Mouse (Mus musculus) adrenal gland, adult 2 months (tissue): ENCODE measurements around the gene Slc25a28. TPM values are rescaled to one million over a fixed set of nuclear protein-coding genes. Genes with fewer than 3 reads are reported as not detected.

Experiments used
- DNase-seq: peaks from one replicate; pipeline ENCODE4 v3.0.0; 2021
- microRNA-seq, 2 experiments: library from miRNA; unstranded; fragments of <30 nt; microRNA quantifications; one replicate each; pipeline ENCODE4 v1.2.0; 2021
- polyA plus RNA-seq: library from polyadenylated mRNA; depleted of rRNA; stranded (reverse); fragments of >200 nt; gene quantifications from 2 replicates; pipeline ENCODE4 v1.2.3, GENCODE M21; 2012; rRNA removed
- total RNA-seq, 2 experiments: library from RNA; stranded (reverse); gene quantifications; 2 replicates each; pipeline ENCODE4 v1.2.3; 2021

Slc25a28 gene
- total and polyA plus RNA-seq, 3 experiments: 62.3 to 111 (median 73.1) TPM

DNA sequence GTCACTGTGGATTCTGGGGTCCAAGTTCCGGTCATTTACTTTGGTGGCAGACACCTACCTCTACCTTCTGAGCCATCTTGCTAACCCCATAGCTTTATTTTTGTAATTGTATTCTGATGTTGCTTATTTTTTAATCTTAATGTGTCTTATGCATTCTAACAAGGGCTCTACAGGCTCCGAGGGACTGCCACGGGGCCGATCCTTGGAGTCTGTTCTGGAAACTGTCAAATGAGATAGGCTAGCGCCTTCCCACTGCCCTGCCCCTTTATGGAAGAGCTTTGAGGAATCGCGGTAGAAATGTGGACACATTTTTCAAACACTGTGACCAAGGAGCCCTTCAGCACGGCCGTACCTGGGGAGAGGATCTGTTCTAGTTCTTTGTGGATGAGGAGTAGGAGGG is 31.8 kb downstream of the Slc25a28 start:
- DNase-seq: no peak

DNA sequence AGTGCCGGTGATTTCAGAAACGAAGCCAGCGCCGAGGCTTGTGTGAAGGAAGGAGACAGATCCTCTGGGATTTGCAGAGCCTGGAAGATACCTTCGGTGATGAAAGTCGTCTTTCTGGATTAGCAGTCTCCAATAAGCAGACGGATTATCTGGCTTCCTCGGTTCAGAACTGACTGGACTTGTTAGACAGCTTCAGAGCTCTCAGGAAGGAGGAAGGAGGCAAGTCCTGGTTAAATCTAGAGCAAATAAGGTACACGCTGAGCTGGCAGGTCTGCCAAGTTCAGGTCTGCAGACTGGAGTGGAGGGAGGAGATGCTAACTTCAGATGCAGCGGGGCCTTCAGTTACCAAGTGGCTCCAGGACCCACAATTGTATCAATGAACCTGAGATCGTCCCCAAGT is 32.8 kb downstream of the Slc25a28 start:
- no peak for DNase-seq

DNA sequence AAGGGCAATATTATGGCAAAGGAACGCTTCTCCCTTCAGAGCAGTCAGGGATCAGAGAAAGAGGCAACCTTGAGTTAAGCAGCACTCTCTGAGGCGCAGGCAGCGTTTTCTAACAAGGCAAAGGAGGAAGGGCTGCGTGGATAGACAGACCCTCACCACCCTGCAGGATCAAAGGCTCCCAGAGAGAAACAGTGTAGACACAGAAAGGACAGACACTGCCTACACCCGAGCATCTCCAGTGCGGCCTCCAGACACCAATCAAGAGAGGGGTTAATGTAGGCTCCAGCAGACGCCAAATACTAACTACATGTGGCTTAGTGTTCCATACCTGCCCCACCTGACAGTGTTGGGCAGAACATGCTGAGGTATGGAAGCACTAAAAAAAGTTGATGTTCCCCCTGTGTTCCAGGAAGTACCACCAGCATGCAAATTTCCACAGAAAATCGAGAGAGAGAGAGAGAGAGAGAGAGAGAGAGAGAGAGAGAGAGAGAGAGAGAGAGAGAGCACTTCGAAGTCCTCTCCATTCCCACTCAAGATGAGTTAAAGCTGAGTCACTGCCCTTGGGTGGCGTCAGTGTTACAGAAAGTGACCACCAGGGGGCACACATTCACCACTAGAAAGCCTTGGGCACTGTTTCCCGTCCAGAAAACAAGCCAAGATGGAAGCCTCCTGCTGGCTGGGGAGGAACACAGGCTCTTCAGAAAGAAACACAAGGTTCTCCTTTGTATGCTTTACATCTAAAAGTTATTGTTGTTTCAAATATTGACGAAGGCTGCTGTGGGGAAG is 44.0 kb downstream of the Slc25a28 start:
- DNase-seq: peak; percentile 87

DNA sequence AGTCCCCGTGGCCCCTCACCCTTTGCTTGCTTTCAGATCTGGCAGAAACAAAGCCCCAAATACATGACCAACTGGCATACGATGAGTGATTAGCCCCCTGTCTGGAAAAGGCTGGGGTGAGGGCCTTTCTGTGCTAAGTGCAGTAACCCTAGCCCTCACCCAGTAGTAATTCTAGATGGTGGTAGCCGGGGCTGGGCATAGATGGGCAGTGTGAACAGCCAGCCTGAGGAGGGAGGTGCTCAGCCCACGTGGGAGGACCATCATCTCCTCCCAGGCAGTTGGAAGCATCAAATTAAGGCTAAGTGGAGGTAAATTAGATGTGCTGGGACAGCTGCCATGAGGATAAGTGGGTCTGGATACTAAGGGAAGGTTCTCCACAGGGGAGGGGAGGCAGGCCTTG is 45.6 kb downstream of the Slc25a28 start:
- no peak for DNase-seq

DNA sequence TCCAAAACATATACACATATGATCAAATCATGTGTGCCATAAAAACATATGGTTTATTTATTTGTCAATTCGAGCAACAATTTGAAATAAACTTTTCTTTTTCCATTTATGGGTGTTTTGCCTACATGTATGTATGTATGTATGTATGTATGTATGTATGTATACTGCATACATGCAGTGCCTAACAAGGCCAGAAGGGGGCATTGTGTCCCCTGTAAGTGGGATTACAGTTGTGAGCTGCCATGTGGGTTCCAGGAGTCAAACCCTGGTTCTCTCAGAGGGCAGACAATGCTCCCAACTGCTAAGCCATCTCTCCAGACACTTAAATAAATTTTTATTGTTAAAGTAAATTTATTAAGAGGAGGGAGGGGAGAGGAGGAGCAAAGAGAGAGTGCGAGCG is 47.3 kb downstream of the Slc25a28 start:
- DNase-seq: no peak

DNA sequence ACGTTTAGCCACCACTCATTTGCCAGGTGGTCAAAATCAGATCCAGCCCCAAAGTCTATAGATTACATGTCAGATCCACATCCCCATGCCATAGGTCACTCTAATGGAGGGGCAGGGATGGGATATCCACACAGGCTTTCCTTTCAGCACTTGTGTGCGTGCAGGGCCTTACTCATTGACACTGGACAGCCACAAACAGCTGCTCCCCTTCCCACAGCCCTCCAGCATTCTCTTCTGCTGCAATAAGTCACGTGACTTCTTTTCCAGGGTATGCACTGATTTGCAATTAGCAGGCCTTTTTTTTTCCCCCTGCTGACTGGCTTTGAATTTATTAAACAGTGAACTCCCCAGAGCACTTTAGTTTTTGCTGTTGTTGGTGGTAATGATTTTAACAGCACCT is 48.5 kb downstream of the Slc25a28 start:
- no peak for DNase-seq

DNA sequence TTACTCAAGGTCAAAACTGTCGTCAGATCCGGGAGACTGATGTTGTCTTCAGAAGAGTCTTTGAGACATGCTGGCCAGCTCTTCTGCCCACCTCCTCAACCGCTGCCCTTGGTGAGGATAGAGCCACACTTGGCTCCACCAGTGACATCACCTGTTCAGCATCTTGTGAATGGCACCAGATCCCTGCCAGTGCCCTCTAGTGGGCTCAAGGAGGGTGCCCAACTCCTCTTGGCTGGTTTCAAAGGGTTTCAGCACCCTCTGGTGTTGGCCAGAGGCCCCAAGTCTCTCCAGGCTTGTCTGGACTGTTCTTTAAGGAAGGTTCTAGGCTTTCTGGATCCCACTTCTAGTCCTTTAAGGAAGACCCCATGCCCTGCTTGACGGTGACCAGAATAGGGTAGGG is 50.8 kb downstream of the Slc25a28 start:
- DNase-seq: peak; percentile 72

DNA sequence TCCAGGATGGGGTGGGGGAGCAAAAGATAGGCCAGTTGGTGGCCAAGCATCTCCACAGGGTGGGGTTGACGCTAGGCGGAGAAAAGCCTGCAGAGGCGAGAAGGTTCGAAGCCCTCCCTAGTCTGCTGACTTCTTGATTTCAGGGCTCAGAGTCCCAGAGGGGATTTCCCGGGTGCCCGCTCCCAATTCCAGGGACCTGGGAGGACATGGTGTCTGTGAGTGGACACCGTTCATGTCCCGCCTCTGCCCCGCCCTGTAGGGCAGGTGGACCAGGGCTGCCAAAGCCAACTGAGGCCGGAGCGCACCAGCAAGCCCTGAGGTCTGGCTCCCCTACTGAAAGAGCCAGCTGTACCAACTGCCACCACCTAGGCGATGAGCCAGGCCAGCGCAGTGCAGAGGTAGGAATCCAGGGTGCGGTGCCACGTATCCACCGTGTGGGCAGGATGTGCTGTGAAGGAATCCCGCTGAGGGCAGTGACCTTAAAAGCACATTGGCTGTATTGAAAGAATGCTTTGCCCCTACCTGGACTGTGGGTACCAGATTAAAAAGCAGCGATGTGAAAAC is 54.7 kb downstream of the Slc25a28 start:
- DNase-seq: no peak

DNA sequence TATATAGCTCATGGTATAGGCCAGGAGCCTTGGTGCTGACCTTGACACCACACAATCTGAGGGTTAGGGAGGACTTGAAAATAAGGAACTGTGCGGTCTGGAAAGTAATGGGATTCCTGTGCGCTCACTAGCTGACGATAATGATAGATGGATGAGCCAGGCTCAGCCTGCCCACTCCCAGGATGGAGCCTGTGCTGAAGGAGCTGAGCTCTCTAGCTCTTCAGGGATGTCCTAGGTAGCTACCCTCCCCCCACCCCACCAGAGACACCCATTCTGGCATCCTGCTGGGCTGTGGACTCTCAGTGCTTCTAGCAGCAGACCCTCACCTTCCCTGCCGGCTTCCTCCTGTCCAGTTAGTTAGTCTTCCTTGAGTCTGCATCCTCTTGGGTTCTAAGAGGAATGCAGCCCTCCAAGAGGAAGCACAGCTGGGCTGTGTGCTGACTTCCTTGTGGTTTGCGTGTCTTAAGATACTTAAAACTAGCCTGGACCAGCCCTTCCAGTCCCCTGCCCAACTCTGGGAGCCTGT is 56.1 kb downstream of the Slc25a28 start:
- DNase-seq: no peak

DNA sequence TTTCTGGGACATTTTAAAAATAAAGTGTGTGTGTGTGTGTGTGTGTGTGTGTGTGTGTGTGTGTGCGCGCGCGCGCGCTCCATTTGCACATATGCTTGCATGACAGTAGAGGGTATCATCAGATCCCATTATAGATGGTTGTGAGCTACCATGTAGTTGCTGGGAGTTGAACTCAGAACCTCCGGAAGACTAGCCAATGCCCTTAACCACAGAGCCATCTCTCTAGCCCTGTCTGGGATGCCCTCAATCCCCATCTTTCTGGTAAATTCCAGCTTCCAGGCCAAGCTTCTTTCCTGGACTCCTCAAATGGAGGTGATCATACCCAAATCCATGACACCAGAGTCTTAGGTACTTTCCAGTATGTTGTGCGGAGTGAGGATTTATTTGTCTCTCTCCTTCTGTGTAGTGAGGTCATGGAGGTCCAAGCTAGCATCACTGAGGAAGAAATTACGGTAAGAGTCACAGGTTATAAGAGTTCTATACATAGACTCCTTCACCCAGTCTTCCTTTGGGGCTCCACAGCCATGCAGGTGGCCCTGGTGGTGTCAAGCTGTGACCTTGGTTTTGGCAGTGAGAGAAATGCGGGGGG is 56.8 kb downstream of the Slc25a28 start:
- DNase-seq: no peak

DNA sequence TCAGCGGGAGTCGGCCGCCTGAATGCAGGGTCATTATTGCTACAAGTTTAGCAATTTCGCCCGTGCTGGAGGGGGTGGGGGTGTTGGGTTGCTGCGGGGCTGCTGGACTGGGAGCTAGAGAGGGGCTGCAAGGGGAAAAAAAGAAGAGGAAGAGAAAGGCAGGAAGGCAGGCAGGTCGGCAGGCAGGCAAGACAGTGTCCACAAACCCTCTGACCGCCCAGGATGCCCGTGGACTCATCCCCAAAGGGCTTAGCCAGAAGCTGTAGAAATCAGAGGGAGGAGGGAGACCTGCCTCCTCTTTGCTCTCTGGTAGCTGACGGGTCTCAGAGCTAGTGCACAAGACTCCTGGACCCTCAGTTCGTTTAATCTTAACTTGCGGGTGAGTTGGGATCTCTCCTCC is 57.8 kb downstream of the Slc25a28 start:
- DNase-seq: no peak

DNA sequence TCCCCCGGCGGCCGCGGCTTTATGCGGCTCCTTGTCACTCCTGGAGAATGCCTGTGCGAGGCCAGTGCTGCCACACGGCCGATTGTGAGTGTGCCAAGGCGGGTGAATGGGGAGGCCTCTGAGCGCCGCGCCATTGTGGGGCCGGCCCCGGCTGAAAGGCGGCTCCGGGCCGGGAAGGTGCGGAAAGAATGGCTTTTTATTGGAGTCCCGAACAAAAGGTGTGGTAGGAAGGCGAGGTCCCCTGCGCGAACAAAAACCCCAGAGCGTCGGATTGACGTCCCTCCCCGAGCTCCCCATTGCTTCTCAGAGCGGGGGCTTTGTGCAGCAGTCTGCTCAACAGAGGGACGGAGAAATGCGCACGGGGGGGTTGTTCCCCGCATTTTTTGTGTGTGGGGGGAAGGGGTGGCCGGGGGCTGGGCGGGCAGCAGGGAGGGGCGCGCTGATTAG is 58.2 kb downstream of the Slc25a28 start:
- DNase-seq: peak; percentile 38

DNA sequence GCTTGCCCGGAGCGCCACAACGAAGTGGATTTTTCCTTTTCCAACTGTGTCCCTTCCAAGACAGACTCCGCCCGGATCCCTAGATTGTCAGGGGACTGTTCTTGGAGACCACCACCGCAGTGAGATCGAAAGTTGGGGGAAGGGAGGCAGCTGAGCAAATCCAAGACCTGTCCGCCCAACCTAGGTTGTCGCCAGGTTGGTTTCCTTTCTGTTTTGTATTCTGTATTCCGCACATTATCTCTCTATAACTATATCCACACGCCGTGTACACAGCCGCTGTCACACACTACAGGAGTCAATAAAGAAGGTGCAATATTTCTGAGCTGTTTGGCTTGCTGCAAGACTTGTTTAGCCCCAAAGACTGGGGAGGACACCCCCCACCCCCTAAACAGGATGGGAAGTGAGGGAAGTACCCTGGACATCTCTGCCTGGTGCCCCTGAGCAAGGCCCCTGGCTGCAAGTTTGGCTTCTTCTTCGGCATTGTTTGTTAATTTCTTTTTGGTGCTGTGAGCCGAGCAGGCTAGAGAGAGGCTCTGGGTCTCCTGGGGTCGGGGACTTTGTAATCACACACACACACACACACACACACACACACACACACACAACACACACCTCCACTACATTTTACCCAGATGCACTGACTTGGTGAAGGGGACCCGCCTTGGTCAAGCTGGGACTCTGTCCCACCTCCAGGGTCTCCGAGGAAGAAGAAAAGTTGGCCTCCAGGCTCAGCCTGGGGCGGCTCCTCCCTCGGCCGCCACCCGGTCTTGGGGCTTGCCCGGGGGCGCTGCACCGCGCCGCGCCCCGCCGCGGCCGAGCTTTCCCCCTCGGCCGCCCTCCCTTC is 58.9 kb downstream of the Slc25a28 start:
- no peak for DNase-seq

DNA sequence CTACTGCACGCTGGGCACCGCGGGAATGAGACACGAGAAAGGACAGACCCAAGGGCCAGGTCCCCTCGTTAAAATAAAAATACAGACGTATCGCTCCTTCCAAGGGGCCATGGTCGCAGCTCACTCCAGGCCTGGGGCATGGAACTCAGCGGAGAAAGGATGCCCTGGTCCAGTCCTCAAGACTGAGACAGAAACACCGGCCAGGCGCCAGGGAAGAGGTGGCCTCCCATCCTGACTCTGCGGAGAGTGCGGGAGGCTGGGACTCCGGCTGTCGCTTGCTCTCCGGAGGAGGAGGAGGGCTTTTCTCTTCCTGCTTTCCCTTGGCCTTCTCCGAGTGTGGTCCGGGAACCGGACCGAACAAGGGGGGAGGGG is 59.6 kb downstream of the Slc25a28 start:
- DNase-seq: no peak

DNA sequence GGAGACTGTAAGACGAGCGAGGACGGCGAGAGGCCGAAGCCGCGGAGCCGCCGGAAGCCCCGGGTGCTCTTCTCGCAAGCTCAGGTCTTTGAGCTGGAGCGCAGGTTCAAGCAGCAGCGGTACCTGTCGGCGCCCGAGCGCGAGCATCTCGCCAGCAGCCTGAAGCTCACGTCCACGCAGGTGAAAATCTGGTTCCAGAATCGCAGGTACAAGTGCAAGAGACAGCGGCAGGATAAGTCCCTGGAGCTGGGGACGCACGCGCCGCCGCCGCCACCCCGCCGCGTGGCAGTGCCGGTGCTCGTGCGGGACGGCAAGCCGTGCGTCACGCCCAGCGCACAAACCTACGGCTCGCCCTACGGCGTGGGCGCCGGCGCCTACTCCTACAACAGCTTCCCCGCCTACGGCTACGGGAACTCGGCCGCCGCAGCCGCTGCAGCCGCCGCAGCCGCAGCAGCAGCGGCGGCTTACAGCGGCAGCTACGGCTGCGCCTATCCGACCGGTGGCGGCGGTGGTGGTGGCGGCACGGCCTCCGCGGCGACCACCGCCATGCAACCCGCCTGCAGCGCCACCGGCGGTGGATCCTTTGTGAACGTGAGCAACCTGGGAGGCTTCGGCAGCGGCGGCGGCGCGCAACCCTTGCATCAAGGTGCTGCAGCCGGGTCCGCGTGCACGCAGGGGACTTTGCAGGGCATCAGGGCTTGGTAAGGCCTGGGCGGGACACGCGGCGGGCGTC is 60.2 kb downstream of the Slc25a28 start:
- DNase-seq: no peak

Small RNAs within 50 kb of the gene (microRNA-seq; reads per million reads assigned to microRNA genes)
- gene Gm22646: 0 reads per million in 2 experiments

Other genes starting within 250 kb of the Slc25a28 start
- under 1 TPM; 0.29 to 0.48 TPM for gene Cnnm1, start 234.4 kb downstream of the Slc25a28 start, total RNA-seq
- gene Cnnm1, start 234.4 kb downstream of the Slc25a28 start, polyA plus RNA-seq: 0.09 and 0.16 TPM in 2 replicates
- gene Got1, start 150.3 kb downstream of the Slc25a28 start, total RNA-seq: 100 to 1,000 TPM; 153 to 283 TPM
- gene Got1, start 150.3 kb downstream of the Slc25a28 start, polyA plus RNA-seq: 55.8 and 96.7 TPM in 2 replicates
- gene Nkx2-3, start 62.6 kb downstream of the Slc25a28 start, total RNA-seq: not detected
- not detected in 2 replicates for gene Nkx2-3, start 62.6 kb downstream of the Slc25a28 start, polyA plus RNA-seq
- gene Entpd7, start 14.8 kb upstream of the Slc25a28 start, total RNA-seq: 10 to 100 TPM; 16.3 to 20.0 TPM
- 3.6 and 4.0 TPM in 2 replicates for gene Entpd7, start 14.8 kb upstream of the Slc25a28 start, polyA plus RNA-seq
- 10 to 100 TPM in 1 of 2 experiments, 1 to 10 TPM in 1; 8.3 to 12.3 TPM for gene Cutc, start 78.1 kb upstream of the Slc25a28 start, total RNA-seq
- gene Cutc, start 78.1 kb upstream of the Slc25a28 start, polyA plus RNA-seq: 1.6 and 2.6 TPM in 2 replicates
- gene Cox15, start 78.1 kb upstream of the Slc25a28 start, total RNA-seq: 10 to 100 TPM; 36.4 to 59.4 TPM
- gene Cox15, start 78.1 kb upstream of the Slc25a28 start, polyA plus RNA-seq: 21.3 and 25.3 TPM in 2 replicates
- 1 to 10 TPM in 1 of 2 experiments, under 1 TPM in 1; 0.17 to 1.0 TPM for gene Abcc2, start 107.3 kb upstream of the Slc25a28 start, total RNA-seq
- gene Abcc2, start 107.3 kb upstream of the Slc25a28 start, polyA plus RNA-seq: 0.04 and 0.28 TPM in 2 replicates